ENCODE assay signal across 17 mouse cellular contexts in genomic region chr15:99403159-99403889, GRCm38 (mm10). TPM values are rescaled to one million over a fixed set of nuclear protein-coding genes. Genes with fewer than 3 reads are reported as not detected.
A peak's percentile ranks its signal among the peaks of the same experiment; 100 is the strongest.
DNase-seq lines count a peak whose midpoint lies in the region; ATAC-seq and TF ChIP-seq lines count a peak whose summit lies in the region.
"Had no signal": no experiment of that assay in that cellular context is flagged by ENCODE, and none has a peak within 500 bp of the region (broad histone marks: within the 10 kb centered on the region; RNA-seq: fewer than 3 reads in every experiment).

No protein-coding gene starts in this region.

- no peak overlapping the region for H3K4me3 ChIP-seq in lung, postnatal 0 days (ENCODE audit: low read depth, low read length)
- no peak overlapping the region for H3K4me3 ChIP-seq in kidney, postnatal 0 days (replicated peaks; ENCODE audit: low read depth, low read length)
- no peak overlapping the region for H3K4me3 ChIP-seq in liver, postnatal 0 days (ENCODE audit: low read depth, low read length)
- H3K4me3 ChIP-seq: embryonic facial prominence, embryonic 12.5 days; heart, adult 2 months; heart, embryonic 15.5 days; left cerebral cortex, adult 2 months; lung, embryonic 15.5 days had no signal

- H3K4me2 ChIP-seq in lung, postnatal 0 days (replicated peaks; ENCODE audit: low read depth, low read length) = no peak overlapping the region
- H3K4me2 ChIP-seq in kidney, postnatal 0 days (ENCODE audit: low read length) = no peak overlapping the region
- peak overlapping the region; percentile 32 for H3K4me2 ChIP-seq in liver, postnatal 0 days (ENCODE audit: low read depth, low read length)
- H3K4me2 ChIP-seq: embryonic facial prominence, embryonic 12.5 days; heart, embryonic 15.5 days; lung, embryonic 15.5 days had no signal

- H3K27me3 ChIP-seq in lung, postnatal 0 days (replicated peaks; ENCODE audit: insufficient read depth, low read length) = no peaks in the 10 kb centered on the region
- H3K27me3 ChIP-seq in kidney, postnatal 0 days (ENCODE audit: insufficient read depth, low read length) = no peaks in the 10 kb centered on the region
- no peaks in the 10 kb centered on the region for H3K27me3 ChIP-seq in liver, postnatal 0 days (ENCODE audit: insufficient read depth, low read length)
- H3K27me3 ChIP-seq: embryonic facial prominence, embryonic 12.5 days; heart, embryonic 15.5 days; lung, embryonic 15.5 days; Patski had no signal

- WGBS in lung, postnatal 0 days = 73% methylated on average over 12 of the region's 12 CpGs
- 70% methylated on average over 12 of the region's 12 CpGs for WGBS in kidney, postnatal 0 days
- 70% methylated on average over 12 of the region's 12 CpGs for WGBS in liver, postnatal 0 days (ENCODE audit: insufficient replicate concordance)

- peaks cover 40% of the 10 kb centered on the region for H3K36me3 ChIP-seq in lung, postnatal 0 days (ENCODE audit: insufficient read depth, low read length)
- H3K36me3 ChIP-seq in kidney, postnatal 0 days (ENCODE audit: insufficient read depth, low read length) = peaks cover 54% of the 10 kb centered on the region
- peaks cover 76% of the 10 kb centered on the region for H3K36me3 ChIP-seq in liver, postnatal 0 days (replicated peaks; ENCODE audit: insufficient read depth, low read length)

- no peaks in the 10 kb centered on the region for H3K9me3 ChIP-seq in lung, postnatal 0 days (ENCODE audit: low read length)
- no peaks in the 10 kb centered on the region for H3K9me3 ChIP-seq in kidney, postnatal 0 days (replicated peaks; ENCODE audit: low read length)
- no peaks in the 10 kb centered on the region for H3K9me3 ChIP-seq in liver, postnatal 0 days (ENCODE audit: low read length)
- H3K9me3 ChIP-seq: embryonic facial prominence, embryonic 12.5 days; heart, embryonic 15.5 days; lung, embryonic 15.5 days had no signal

- ATAC-seq in lung, postnatal 0 days = peak; percentile 60
- ATAC-seq in kidney, postnatal 0 days (replicated peaks; ENCODE audit: low FRiP score, low read depth) = peak; percentile 71
- ATAC-seq in liver, postnatal 0 days = peak; percentile 34
- no peak for ATAC-seq in frontal cortex, adult (ENCODE audit: low TSS enrichment)
- ATAC-seq: hindbrain, postnatal 0 days; Patski had no signal

- 0 out of 2 replicates have a peak, but pooled peaks cover 4% of the 10 kb centered on the region for H3K4me1 ChIP-seq in lung, postnatal 0 days (ENCODE audit: insufficient read depth, low read depth, low read length)
- H3K4me1 ChIP-seq in kidney, postnatal 0 days (replicated peaks; ENCODE audit: insufficient read depth, low read length) = peaks cover 14% of the 10 kb centered on the region; the same call in 1 of the 2 replicates
- H3K4me1 ChIP-seq in liver, postnatal 0 days (ENCODE audit: insufficient read depth) = peaks cover 7% of the 10 kb centered on the region

- peak overlapping the region; percentile 35 for H3K27ac ChIP-seq in lung, postnatal 0 days (ENCODE audit: low read length)
- H3K27ac ChIP-seq in kidney, postnatal 0 days = peak overlapping the region; percentile 65; the same call in 1 of the 2 replicates
- peak overlapping the region; percentile 55; the same call in 1 of the 2 replicates for H3K27ac ChIP-seq in liver, postnatal 0 days (ENCODE audit: low read depth)
- H3K27ac ChIP-seq: embryonic facial prominence, embryonic 12.5 days; heart, adult 2 months; heart, embryonic 15.5 days; hindbrain, postnatal 0 days; left cerebral cortex, adult 2 months; lung, embryonic 15.5 days had no signal

- no peak overlapping the region for H3K9ac ChIP-seq in lung, postnatal 0 days (replicated peaks; ENCODE audit: low read depth)
- no peak overlapping the region for H3K9ac ChIP-seq in kidney, postnatal 0 days (ENCODE audit: low read depth, low read length)
- peak overlapping the region; percentile 35; the same call in 1 of the 2 replicates for H3K9ac ChIP-seq in liver, postnatal 0 days (replicated peaks)
- H3K9ac ChIP-seq: embryonic facial prominence, embryonic 12.5 days; heart, embryonic 15.5 days; lung, embryonic 15.5 days had no signal

- peak; percentile 65 for DNase-seq in lung, postnatal 0 days (ENCODE audit: low spot score)
- DNase-seq in lung, postnatal 4 days = no peak
- DNase-seq in kidney, postnatal 0 days (ENCODE audit: low spot score) = no peak
- no peak for DNase-seq in liver, postnatal 0 days
- no peak for DNase-seq in retina, embryonic 14.5 days (ENCODE audit: low spot score)
- DNase-seq in neural tube, embryonic 10.5 days (ENCODE audit: extremely low spot score, low spot score) = no peak
- DNase-seq: adrenal gland, postnatal 36 days; cerebellum, adult 9-10 months; heart, adult 2 months; right cerebral cortex, postnatal 25 days had no signal

- no peak for TF ChIP-seq CTCF in lung, postnatal 0 days (IDR thresholded peaks at IDR 0.05)
- TF ChIP-seq CTCF in kidney, postnatal 0 days (IDR thresholded peaks at IDR 0.05; ENCODE audit: low read depth) = no peak
- TF ChIP-seq CTCF in liver, postnatal 0 days (IDR thresholded peaks at IDR 0.05; ENCODE audit: low read depth) = no peak

- TF ChIP-seq EP300 in lung, postnatal 0 days (IDR thresholded peaks at IDR 0.05) = no peak
- TF ChIP-seq EP300 in liver, postnatal 0 days (IDR thresholded peaks at IDR 0.05; ENCODE audit: low read depth) = no peak

RNA-seq across cellular contexts. Expression of gene Tmbim6, which starts 10.6 kb away (rescaled TPM):
- 669 and 693 TPM in 2 replicates for polyA plus RNA-seq in lung, postnatal 0 days (2015; fragmentation: Nextera tagmentation; extraction: Ambion mirVana)
- 774 and 842 TPM in 2 replicates for polyA plus RNA-seq in kidney, postnatal 0 days (2015; fragmentation: Nextera tagmentation; extraction: Ambion mirVana)
- polyA plus RNA-seq in liver, postnatal 0 days (2015; fragmentation: Nextera tagmentation; extraction: Ambion mirVana) = 566 and 586 TPM in 2 replicates

RNA-seq across cellular contexts. Expression of gene Fmnl3, which starts 33.0 kb away (rescaled TPM):
- polyA plus RNA-seq in lung, postnatal 0 days (2015; fragmentation: Nextera tagmentation; extraction: Ambion mirVana) = 25.8 and 30.7 TPM in 2 replicates
- 31.6 and 33.4 TPM in 2 replicates for polyA plus RNA-seq in kidney, postnatal 0 days (2015; fragmentation: Nextera tagmentation; extraction: Ambion mirVana)
- polyA plus RNA-seq in liver, postnatal 0 days (2015; fragmentation: Nextera tagmentation; extraction: Ambion mirVana) = 2.2 and 2.4 TPM in 2 replicates

RNA-seq across cellular contexts. Expression of gene Nckap5l, which starts 54.2 kb away (rescaled TPM):
- polyA plus RNA-seq in lung, postnatal 0 days (2015; fragmentation: Nextera tagmentation; extraction: Ambion mirVana) = 5.2 and 6.0 TPM in 2 replicates
- polyA plus RNA-seq in kidney, postnatal 0 days (2015; fragmentation: Nextera tagmentation; extraction: Ambion mirVana) = 6.5 and 8.0 TPM in 2 replicates
- polyA plus RNA-seq in liver, postnatal 0 days (2015; fragmentation: Nextera tagmentation; extraction: Ambion mirVana) = 0.49 and 0.53 TPM in 2 replicates
